Mouse (Mus musculus): ENCODE results near the gene Fbln2.

- no peak for TF ChIP-seq CTCF (conservative IDR thresholded peaks at IDR 0.05 in 1 of 2, IDR thresholded peaks at IDR 0.05 in 1 of 2; ENCODE audit: low read depth in 2 of 2, low read length in 2 of 2)
- no peak for TF ChIP-seq RCOR1 (conservative IDR thresholded peaks at IDR 0.05; ENCODE audit: low read depth, low read length)
- no peak for TF ChIP-seq CHD2 (IDR thresholded peaks at IDR 0.05; ENCODE audit: low read length)
- TF ChIP-seq EP300 (IDR thresholded peaks at IDR 0.05; ENCODE audit: low read length) = no peak
- TF ChIP-seq USF1 (IDR thresholded peaks at IDR 0.05; ENCODE audit: low read depth, low read length) = no peak
- TF ChIP-seq POLR2A (IDR thresholded peaks at IDR 0.05; ENCODE audit: low read depth, low read length) = no peak
- TF ChIP-seq E2F4 (IDR thresholded peaks at IDR 0.05; ENCODE audit: insufficient replicate concordance, low read depth, low read length) = no peak
- no peak for TF ChIP-seq USF2 (conservative IDR thresholded peaks at IDR 0.05; ENCODE audit: low read depth, low read length)
- no peak for TF ChIP-seq JUN (IDR thresholded peaks at IDR 0.05; ENCODE audit: insufficient read depth, low read depth, low read length)
These were observed 21.3 kb downstream of the Fbln2 start for GRCm38 (mm10) chr6:91233424-91234015.

Data from CH12.LX (cell line).